Mouse (Mus musculus) C2C12 (cell line): ENCODE results near the gene Mmab.

Experiments
- CEBPB ChIP-seq: IDR thresholded peaks from one replicate; pipeline ENCODE4 v1.6.1; 2011; ENCODE audit warnings: low read depth, mild to moderate bottlenecking, control low read depth, moderate library complexity
- CTCF ChIP-seq: IDR thresholded peaks from one replicate; pipeline ENCODE4 v1.5.1; 2011; ENCODE audit not compliant: control insufficient read depth, insufficient read depth, insufficient read length
- FOSL1 ChIP-seq: IDR thresholded peaks from one replicate; pipeline ENCODE4 v1.8.0; 2011; ENCODE audit warnings: mild to moderate bottlenecking, low read length; ENCODE audit not compliant: poor library complexity, insufficient read depth, severe bottlenecking
- MAX ChIP-seq: IDR thresholded peaks from one replicate; pipeline ENCODE4 v1.6.1; 2011; ENCODE audit warnings: mild to moderate bottlenecking, control low read depth
- MYOD1 ChIP-seq: IDR thresholded peaks from one replicate; pipeline ENCODE4 v1.6.1; 2011; ENCODE audit warnings: low read depth; ENCODE audit not compliant: control insufficient read depth, insufficient read length
- USF1 ChIP-seq: IDR thresholded peaks from one replicate; pipeline ENCODE4 v1.6.1; 2011; ENCODE audit warnings: low read depth, mild to moderate bottlenecking, control low read depth, moderate library complexity

GRCm38 (mm10) chr5:114467019-114467418 is 23.2 kb upstream of the Mmab start:
- TF ChIP-seq CTCF (no peak), MAX (no peak), USF1 (no peak), CEBPB (no peak), MYOD1 (no peak), FOSL1 (no peak)
